Mouse (Mus musculus) testis, adult 2 months (tissue): ENCODE results near the gene Cd4. TPM values are rescaled to one million over a fixed set of nuclear protein-coding genes. Genes with fewer than 3 reads are reported as not detected.

Experiments used
- H3K27ac ChIP-seq: fragments of 200-500 bp; 2 replicates; pipeline ENCODE4 v1.5.1; 2012; ENCODE audit warnings: low read depth, low read length; ENCODE audit not compliant: control insufficient read depth, insufficient read depth
- H3K27me3 ChIP-seq: fragments of 200-500 bp; 2 replicates; pipeline ENCODE4 v1.6.1; 2012; ENCODE audit warnings: mild to moderate bottlenecking, low read length, moderate library complexity; ENCODE audit not compliant: control insufficient read depth, insufficient read depth
- H3K36me3 ChIP-seq: fragments of 200-500 bp; 2 replicates; pipeline ENCODE4 v1.6.1; 2012; ENCODE audit warnings: mild to moderate bottlenecking, low read length; ENCODE audit not compliant: control insufficient read depth, insufficient read depth
- H3K4me1 ChIP-seq: fragments of 200-500 bp; 2 replicates; pipeline ENCODE4 v1.6.1; 2012; ENCODE audit warnings: low read length; ENCODE audit not compliant: control insufficient read depth, insufficient read depth
- H3K4me3 ChIP-seq: fragments of 200-500 bp; 2 replicates; pipeline ENCODE4 v1.5.1; 2012; ENCODE audit warnings: low read depth, mild to moderate bottlenecking, low read length, moderate library complexity, mixed read lengths; ENCODE audit not compliant: control insufficient read depth
- CTCF ChIP-seq: fragments of 200-500 bp; IDR thresholded peaks from 2 replicates; pipeline ENCODE4 v1.5.1; 2012; ENCODE audit warnings: low read depth, mild to moderate bottlenecking, inconsistent platforms, low read length, moderate library complexity; ENCODE audit not compliant: control insufficient read depth, insufficient read depth, insufficient replicate concordance
- POLR2A ChIP-seq: fragments of 200-500 bp; IDR thresholded peaks from 2 replicates; pipeline ENCODE4 v1.6.1; 2012; ENCODE audit warnings: low read depth, mild to moderate bottlenecking, inconsistent platforms, low read length, moderate library complexity; ENCODE audit not compliant: control insufficient read depth
- polyA plus RNA-seq: library from polyadenylated mRNA; depleted of rRNA; stranded (reverse); fragments of >200 nt; gene quantifications from 2 replicates; pipeline ENCODE4 v1.2.3, GENCODE M21; 2012; rRNA removed

Gene Cd4
- 0.53 and 0.67 TPM in 2 replicates for polyA plus RNA-seq

GRCm38 (mm10) chr6:124887986-124888385 lies at the start of gene Cd4:
Cd4 (minus strand) TSS chr6:124888221.
- no peak for TF ChIP-seq POLR2A
- TF ChIP-seq CTCF, result no peak
- Histone ChIP-seq H3K4me1 (no peaks in the 10 kb centered on the region; the same call in 1 of the 2 replicates), H3K27me3 (no peaks in the 10 kb centered on the region), H3K4me3 (no peak within 1 kb of the TSS), H3K27ac (no peak within 1 kb of the TSS), H3K36me3 (no peaks in the 10 kb centered on the region)

- Histone ChIP-seq H3K27me3 (no peaks in the 10 kb centered on the region), H3K4me1 (peaks cover under 1% of the 10 kb centered on the region; the same call in 1 of the 2 replicates), H3K4me3 (no peak overlapping the region), H3K36me3 (no peaks in the 10 kb centered on the region; the same call in none of the 2 replicates), H3K27ac (no peak overlapping the region)
- TF ChIP-seq POLR2A, result no peak
- TF ChIP-seq CTCF, result no peak
Measured at GRCm38 (mm10) chr6:124937493-124937892, 49.5 kb upstream of the Cd4 start.

- Histone ChIP-seq H3K36me3 (no peaks in the 10 kb centered on the region; the same call in none of the 2 replicates), H3K4me1 (peaks cover 7% of the 10 kb centered on the region), H3K27me3 (no peaks in the 10 kb centered on the region), H3K4me3 (no peak overlapping the region), H3K27ac (no peak overlapping the region)
- TF ChIP-seq POLR2A (no peak), CTCF (no peak)
Measured at GRCm38 (mm10) chr6:124936681-124937080, 48.7 kb upstream of the Cd4 start.

GRCm38 (mm10) chr6:124934670-124935069 lies 46.6 kb upstream of the Cd4 start:
- no peaks in the 10 kb centered on the region; the same call in none of the 2 replicates for H3K36me3 ChIP-seq
- H3K27ac ChIP-seq, result no peak overlapping the region
- no peaks in the 10 kb centered on the region for H3K27me3 ChIP-seq
- TF ChIP-seq POLR2A, result no peak
- TF ChIP-seq CTCF, result no peak
- no peak overlapping the region for H3K4me3 ChIP-seq
- H3K4me1 ChIP-seq, result peaks cover 7% of the 10 kb centered on the region

DNA sequence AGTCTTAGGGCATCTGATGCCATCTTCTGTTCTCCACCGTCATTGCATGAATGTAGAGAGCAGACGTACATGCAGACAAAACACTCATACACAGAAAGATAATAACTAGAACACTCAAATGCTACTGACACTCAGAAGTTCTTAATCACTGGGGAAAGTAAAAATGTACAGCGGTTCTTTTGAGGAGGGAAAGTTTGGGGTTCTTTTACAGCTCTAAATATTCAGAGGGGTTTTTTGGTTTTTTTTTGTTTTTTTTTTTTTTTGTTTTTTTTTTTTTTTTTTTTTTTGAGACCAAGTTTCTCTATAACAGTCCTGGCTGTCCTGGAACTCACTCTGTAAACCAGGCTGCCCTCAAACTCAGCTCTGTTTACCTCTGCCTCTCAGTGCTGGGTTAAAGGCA lies 45.1 kb upstream of the Cd4 start:
- H3K36me3 ChIP-seq, result no peaks in the 10 kb centered on the region; the same call in none of the 2 replicates
- peaks cover 7% of the 10 kb centered on the region for H3K4me1 ChIP-seq
- no peak overlapping the region for H3K27ac ChIP-seq
- no peak for TF ChIP-seq CTCF
- no peak for TF ChIP-seq POLR2A
- H3K4me3 ChIP-seq, result no peak overlapping the region
- no peaks in the 10 kb centered on the region for H3K27me3 ChIP-seq

- no peaks in the 10 kb centered on the region for H3K27me3 ChIP-seq
- H3K36me3 ChIP-seq, result no peaks in the 10 kb centered on the region; the same call in none of the 2 replicates
- H3K4me1 ChIP-seq, result peaks cover 7% of the 10 kb centered on the region
- TF ChIP-seq POLR2A (no peak), CTCF (no peak)
- H3K27ac ChIP-seq, result no peak overlapping the region
- H3K4me3 ChIP-seq, result peak overlapping the region; percentile 97
Measured at GRCm38 (mm10) chr6:124932314-124932695, 44.3 kb upstream of the Cd4 start.

- H3K4me1 ChIP-seq, result peaks cover 7% of the 10 kb centered on the region
- H3K27me3 ChIP-seq, result no peaks in the 10 kb centered on the region
- H3K27ac ChIP-seq, result peak overlapping the region; percentile 83
- no peaks in the 10 kb centered on the region; the same call in none of the 2 replicates for H3K36me3 ChIP-seq
- peak overlapping the region; percentile 97 for H3K4me3 ChIP-seq
- TF ChIP-seq POLR2A (peak; percentile 3), CTCF (peak; percentile 19; the same call in 1 of the 2 replicates)
Measured at GRCm38 (mm10) chr6:124931525-124932313, 43.7 kb upstream of the Cd4 start.
